ENCODE assay signal across 18 mouse cellular contexts in genomic region chr11:69463996-69464395, GRCm38 (mm10). TPM values are rescaled to one million over a fixed set of nuclear protein-coding genes. Genes with fewer than 3 reads are reported as not detected.
A peak's percentile ranks its signal among the peaks of the same experiment; 100 is the strongest.
DNase-seq lines count a peak whose midpoint lies in the region; TF ChIP-seq lines count a peak whose summit lies in the region.
"Had no signal": no experiment of that assay in that cellular context is flagged by ENCODE, and none has a peak within 500 bp of the region (broad histone marks: within the 10 kb centered on the region; RNA-seq: fewer than 3 reads in every experiment).

No protein-coding gene starts in this region.

- H3K4me3 ChIP-seq in left cerebral cortex, adult 2 months: no peak overlapping the region
- H3K4me3 ChIP-seq: embryonic facial prominence, embryonic 10.5 days; forebrain, embryonic 13.5 days; heart, adult 2 months; heart, embryonic 15.5 days; hindbrain, embryonic 13.5 days had no signal

- DNase-seq in left cerebral cortex, adult 18-20 months (ENCODE audit: low spot score in 2 of 2): peak; percentile 16 to 18
- DNase-seq in left cerebral cortex, adult 2 months (ENCODE audit: extremely low spot score in 1 of 2, low spot score in 2 of 2): no peak
- DNase-seq in brain, adult 2 months (ENCODE audit: low read depth, low spot score): peak; percentile 80
- peak; percentile 40 to 41 for DNase-seq in left cerebral cortex, postnatal 14 days (ENCODE audit: low spot score in 2 of 2)
- peak; percentile 74 for DNase-seq in telencephalon, adult 2 months (ENCODE audit: low read depth, low spot score)
- no peak for DNase-seq in kidney, adult 18-20 months
- DNase-seq: adrenal gland, adult 2 months; cerebellum, adult 2 months; cerebellum, postnatal 10 days; forebrain, postnatal 0 days; gastrocnemius, postnatal 14 days; heart, adult 2 months; heart, postnatal 14 days had no signal

- H3K27ac ChIP-seq in left cerebral cortex, adult 2 months: no peak overlapping the region
- H3K27ac ChIP-seq: embryonic facial prominence, embryonic 10.5 days; forebrain, embryonic 13.5 days; heart, adult 2 months; heart, embryonic 15.5 days; hindbrain, embryonic 13.5 days; hindbrain, postnatal 0 days had no signal

- intact Hi-C loops in left cerebral cortex, adult 2 months (cut with DNase I): no loop called here
- intact Hi-C loops in left cerebral cortex, postnatal 14 days (cut with DNase I): no loop called here

- TF ChIP-seq CTCF in left cerebral cortex, adult 2 months (IDR thresholded peaks at IDR 0.05): no peak

RNA-seq across cellular contexts. Expression of gene Kdm6b, which starts 50.5 kb away (rescaled TPM):
- total RNA-seq in left cerebral cortex, adult 18-20 months (2021): 10 to 100 TPM; 28.2 to 32.2 TPM
- 10 to 100 TPM; 31.1 to 45.3 TPM for total RNA-seq in left cerebral cortex, adult 2 months (2021)
- total RNA-seq in left cerebral cortex, postnatal 14 days (2021): 10 to 100 TPM; 33.0 to 33.3 TPM

Comparison
In these comparisons a context has a peak if more than half of its experiments do, and no peak if none do; other contexts are left out.
1. DNase-seq: peak in left cerebral cortex, adult 18-20 months (2 of 2), brain, adult 2 months (single experiment), left cerebral cortex, postnatal 14 days (2 of 2) and telencephalon, adult 2 months (single experiment); none in left cerebral cortex, adult 2 months (0 of 2) and kidney, adult 18-20 months (single experiment).